Mouse (Mus musculus) hindbrain, embryonic 11.5 days (tissue): ENCODE measurements around the gene Prl2b1. TPM values are rescaled to one million over a fixed set of nuclear protein-coding genes. Genes with fewer than 3 reads are reported as not detected.

Source experiments
- polyA plus RNA-seq: library from polyadenylated mRNA; unstranded; fragments of >200 nt; fragmentation: Nextera tagmentation; extraction: Ambion mirVana; gene quantifications from 2 replicates; pipeline ENCODE4 v1.2.1, GENCODE M21; 2014

The Prl2b1 gene
- polyA plus RNA-seq, 1 experiment from 2014 or later, result not detected

Other genes starting within 250 kb of the Prl2b1 start
- gene Prl3d3, start 234.1 kb downstream of the Prl2b1 start, polyA plus RNA-seq, result not detected in 2 replicates
- gene Prl3c1, start 194.2 kb downstream of the Prl2b1 start, polyA plus RNA-seq, result not detected in 2 replicates
- 0.46 and 0.57 TPM in 2 replicates for gene Prl3b1, start 149.0 kb downstream of the Prl2b1 start, polyA plus RNA-seq
- gene Prl3a1, start 131.4 kb downstream of the Prl2b1 start, polyA plus RNA-seq, result not detected in 2 replicates
- gene Prl6a1, start 78.2 kb downstream of the Prl2b1 start, polyA plus RNA-seq, result not detected in 2 replicates
- not detected in 2 replicates for gene Prl8a2, start 45.2 kb downstream of the Prl2b1 start, polyA plus RNA-seq
- gene Prl8a6, start 47.8 kb upstream of the Prl2b1 start, polyA plus RNA-seq, result not detected in 2 replicates
- gene Prl8a8, start 122.4 kb upstream of the Prl2b1 start, polyA plus RNA-seq, result not detected in 2 replicates
- gene Prl8a9, start 173.8 kb upstream of the Prl2b1 start, polyA plus RNA-seq, result not detected in 2 replicates
- gene Prl8a1, start 191.3 kb upstream of the Prl2b1 start, polyA plus RNA-seq, result not detected in 2 replicates
- gene Prl7b1, start 219.7 kb upstream of the Prl2b1 start, polyA plus RNA-seq, result not detected in 2 replicates